Mouse (Mus musculus): ENCODE results near the gene Prrg1. TPM values are rescaled to one million over a fixed set of nuclear protein-coding genes. Genes with fewer than 3 reads are reported as not detected.

The Prrg1 gene
- not detected in 2 replicates for polyA plus RNA-seq (2012)

DNA sequence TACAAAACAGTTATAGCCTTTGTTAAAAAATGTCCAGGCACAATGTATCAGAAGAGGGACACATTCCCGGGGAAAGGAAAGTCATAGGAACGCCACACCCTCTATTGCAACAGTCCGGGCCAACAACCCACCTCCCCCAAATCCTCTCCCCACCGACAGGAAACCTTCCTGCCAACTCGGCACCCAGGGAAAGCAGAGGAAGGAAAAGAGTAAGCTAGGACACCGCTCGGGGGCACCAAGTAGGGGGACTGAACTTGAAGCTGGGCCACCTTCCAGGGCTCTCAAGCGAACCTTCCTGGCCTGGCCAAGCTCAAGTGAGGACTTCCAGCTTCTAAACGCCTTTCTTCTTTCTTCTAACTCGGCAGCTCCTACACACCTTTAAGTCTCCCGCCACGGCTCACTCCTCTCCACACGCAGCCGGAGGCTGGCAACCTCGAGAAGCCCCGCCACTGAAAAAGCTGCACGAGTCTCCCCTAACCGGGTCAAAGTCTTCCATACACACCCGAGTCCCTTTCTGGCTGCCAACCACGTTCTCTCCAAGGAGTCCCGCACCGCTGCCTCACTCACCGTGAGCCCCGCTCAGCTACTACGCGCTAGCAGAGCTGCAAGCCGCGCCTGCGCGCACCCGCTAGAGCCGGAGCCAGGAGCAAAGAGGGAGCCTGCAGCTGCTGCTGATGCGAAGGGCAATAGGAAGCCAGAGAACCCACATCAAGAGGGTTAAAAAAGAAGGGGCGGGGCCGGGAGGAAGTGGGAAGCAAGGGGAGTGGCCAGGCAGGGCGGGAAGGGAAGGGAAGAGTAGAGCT, at the start of gene Prrg1:
Gene Prrg1, minus strand, starts transcription at position 695 of the 803 bp plus-strand sequence.
- TF ChIP-seq GATA1 (IDR thresholded peaks at IDR 0.05; ENCODE audit: low read length), result no peak

DNA sequence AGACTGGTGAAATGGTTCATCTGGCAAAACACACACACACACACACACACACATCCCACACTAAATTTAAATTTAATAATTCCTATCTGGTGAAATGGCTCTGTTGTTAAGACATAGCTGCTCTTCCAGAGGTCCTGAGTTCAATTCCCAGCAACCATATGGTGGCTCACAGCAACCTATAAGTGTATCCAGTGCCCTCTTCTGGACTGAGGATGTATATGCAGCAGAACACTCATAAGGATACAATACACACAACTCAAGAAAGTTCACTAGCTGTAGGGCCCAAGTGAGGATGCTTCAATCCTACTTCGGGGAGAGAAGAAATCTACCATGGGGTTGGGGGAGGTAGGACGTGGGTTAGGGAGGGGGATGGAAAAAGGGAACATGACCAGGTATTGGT, 22.1 kb upstream of the Prrg1 start:
- TF ChIP-seq GATA1 (IDR thresholded peaks at IDR 0.05; ENCODE audit: low read length), result no peak

DNA sequence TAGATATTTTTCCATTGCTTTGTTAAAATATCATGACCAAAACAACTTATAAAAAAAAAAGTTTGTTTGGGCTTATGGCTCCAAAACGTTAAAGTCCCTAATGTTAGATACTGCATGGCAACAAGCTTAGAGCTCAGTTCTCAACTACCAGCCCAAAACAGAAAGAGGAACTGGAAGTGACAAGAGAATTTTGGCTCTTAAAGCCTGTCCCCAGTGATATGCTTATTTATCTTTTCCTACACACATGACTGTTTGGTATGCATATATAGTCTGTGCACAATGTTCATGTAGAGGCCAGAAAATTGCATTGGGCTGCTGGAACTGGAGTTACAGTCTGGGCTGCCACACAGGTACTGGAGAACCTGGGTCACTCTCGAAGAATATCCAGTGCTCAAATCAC, 9.4 kb upstream of the Prrg1 start:
- TF ChIP-seq GATA1 (IDR thresholded peaks at IDR 0.05; ENCODE audit: low read length), result no peak

DNA sequence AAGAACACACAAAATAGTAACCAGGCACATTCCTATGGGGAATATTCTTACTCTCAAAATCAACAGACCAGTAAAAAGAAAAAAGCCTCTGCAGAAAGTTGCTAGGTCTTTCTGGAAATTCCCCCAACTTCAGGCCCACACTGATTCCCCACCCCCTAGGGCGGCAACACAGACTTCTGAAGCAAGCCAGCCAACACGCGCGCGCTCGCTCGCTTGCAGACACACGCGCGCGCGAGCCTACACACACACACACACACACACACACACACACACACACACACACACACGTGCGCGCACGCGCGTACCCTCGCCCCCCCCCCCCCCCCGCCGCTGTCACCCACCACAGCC, 868 bp downstream of the Prrg1 start:
- no peak for TF ChIP-seq GATA1 (IDR thresholded peaks at IDR 0.05; ENCODE audit: low read length)

DNA sequence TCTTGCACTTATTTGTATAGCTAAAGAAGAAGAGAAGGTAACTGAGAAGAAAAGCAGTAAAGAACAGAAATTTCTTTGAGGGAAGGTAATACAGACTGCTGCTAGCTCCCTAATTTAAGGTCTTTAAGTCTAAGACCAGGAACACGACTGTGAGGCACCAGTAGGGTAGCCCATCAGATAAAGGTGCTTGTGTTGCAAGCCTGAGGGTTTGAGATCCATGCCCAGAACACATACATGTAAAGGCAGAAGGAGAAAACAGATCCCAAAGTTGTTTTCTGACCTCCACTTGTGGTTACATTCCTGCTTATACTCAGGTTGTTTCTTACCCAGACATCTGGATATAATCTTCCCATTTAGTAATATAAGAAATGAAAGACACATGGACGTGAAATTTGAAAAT, 20.2 kb downstream of the Prrg1 start:
- no peak for TF ChIP-seq GATA1 (IDR thresholded peaks at IDR 0.05; ENCODE audit: low read length)

DNA sequence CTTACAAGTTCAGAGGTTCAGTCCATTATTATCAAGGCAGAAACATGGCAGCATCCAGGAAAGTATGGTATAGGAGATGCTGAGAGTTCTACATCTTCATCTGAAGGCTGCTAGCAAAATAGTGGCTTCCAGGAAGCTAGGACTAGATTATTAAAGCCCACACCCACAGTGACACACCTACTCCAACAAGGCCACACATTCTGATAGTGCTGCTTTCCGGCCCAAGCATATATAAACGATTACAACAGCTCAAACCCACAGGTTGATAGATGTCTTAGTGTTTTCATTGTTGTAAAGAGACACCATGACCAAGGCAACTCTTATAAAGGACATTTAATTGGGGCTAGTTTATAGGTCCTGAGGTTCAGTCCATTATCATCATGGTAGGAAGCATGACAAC, 30.3 kb downstream of the Prrg1 start:
- no peak for TF ChIP-seq GATA1 (IDR thresholded peaks at IDR 0.05; ENCODE audit: low read length)

DNA sequence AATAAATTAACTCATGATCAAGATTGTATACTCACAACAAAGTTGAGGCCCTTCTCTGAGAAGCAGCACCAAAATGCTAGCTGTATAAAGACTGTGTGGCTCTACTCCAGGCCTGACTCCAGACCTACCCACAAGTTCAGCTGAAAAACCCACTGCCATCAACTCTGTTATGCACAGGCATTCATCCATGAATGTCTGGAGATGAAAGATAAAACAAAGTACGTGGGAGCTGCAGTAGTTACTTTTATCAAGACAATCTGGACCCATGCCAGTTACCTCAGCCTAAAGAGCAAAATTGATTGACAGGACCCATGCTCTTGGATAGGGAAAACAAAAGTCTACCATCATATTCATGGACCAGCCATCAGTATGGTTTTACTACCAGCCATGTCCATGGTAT, 31.0 kb downstream of the Prrg1 start:
- TF ChIP-seq GATA1 (IDR thresholded peaks at IDR 0.05; ENCODE audit: low read length), result no peak

DNA sequence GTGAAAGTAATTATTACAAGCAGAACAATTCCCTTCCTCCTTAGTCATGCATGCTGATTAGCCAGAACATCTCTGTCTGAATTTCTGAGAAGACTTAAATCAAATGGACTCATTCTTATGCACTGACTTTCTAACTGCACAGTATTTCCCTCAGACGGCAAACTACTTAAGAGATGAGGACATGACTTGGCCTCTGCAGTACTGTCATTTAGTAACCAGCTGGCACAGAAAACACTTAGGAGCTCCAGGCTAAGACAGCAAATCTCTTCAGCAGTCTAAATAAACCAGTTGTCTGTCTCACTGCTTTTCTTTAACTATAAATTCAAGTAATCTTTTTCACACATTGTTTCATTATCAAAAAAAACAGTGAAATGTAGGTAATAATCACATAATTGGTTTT, 36.0 kb downstream of the Prrg1 start:
- no peak for TF ChIP-seq GATA1 (IDR thresholded peaks at IDR 0.05; ENCODE audit: low read length)

DNA sequence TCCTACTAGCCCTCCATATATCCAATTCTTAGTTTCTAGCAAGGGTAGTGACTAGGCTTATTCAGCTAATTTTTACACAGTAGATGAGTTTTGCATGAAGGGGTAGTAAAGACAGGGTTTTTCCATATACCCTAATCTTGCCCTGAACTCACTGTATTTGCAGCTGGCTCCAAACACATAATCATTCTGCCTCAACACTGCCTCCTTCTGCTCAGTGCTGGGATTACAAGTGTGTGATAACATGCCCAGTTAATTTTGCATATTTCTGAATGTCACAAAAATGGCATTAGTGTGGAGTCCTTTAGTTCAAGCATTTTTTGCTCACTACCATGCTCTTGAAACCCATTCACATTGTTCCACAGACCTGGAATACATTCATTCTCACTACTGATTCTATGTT, 44.0 kb downstream of the Prrg1 start:
- TF ChIP-seq GATA1 (IDR thresholded peaks at IDR 0.05; ENCODE audit: low read length), result no peak

DNA sequence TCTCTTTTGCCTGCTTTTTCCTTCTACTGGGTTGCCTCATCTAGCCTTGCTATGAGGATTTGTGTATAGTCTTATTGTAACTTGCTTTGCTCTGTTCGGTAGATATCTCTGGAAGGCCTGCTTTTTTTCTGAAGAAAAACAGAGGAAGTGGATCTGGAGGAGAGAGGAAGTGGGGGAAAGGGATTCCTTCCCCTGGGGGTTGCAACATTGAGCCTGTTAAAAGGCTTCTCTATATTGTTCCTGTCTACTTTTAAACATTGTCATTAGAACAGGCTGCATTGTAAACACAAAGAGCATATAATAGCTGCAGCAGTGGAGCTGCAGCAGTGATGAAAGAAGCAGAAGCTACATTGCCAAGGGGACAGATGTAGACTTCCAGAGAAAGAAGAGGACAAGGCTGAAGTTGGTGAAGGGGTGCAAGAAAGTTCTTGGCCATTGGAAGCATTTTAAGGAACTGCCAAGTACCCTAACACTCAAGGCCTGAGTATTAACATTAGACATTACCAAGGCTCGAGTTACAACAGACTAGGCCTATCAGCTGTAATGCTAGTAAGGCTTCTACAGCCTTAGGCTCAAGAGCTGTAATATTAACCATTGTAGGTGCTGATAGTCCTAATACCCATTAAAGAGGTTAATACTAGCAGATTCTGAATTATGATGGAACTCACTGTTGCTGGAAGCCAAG, 44.9 kb downstream of the Prrg1 start:
- no peak for TF ChIP-seq GATA1 (IDR thresholded peaks at IDR 0.05; ENCODE audit: low read length)

DNA sequence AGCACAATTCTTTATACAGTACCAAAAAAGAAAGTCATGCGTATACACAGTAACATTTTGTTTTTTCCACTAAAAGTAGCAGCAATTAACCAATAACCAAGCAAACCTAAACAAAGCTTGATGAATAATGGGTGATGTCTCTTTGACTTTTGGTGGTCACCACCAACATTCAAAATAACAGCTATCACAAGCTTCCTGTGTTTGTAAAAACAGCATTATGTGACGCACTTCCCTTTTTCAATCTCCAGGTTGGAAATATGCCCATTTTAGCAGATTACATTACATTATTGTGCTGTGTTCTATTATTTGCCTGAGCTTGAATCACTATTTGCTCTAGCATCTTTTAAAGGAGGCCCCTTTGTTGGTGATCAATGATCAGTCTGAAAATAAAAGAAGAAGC, 65.4 kb downstream of the Prrg1 start:
- TF ChIP-seq GATA1 (IDR thresholded peaks at IDR 0.05; ENCODE audit: low read length), result no peak

DNA sequence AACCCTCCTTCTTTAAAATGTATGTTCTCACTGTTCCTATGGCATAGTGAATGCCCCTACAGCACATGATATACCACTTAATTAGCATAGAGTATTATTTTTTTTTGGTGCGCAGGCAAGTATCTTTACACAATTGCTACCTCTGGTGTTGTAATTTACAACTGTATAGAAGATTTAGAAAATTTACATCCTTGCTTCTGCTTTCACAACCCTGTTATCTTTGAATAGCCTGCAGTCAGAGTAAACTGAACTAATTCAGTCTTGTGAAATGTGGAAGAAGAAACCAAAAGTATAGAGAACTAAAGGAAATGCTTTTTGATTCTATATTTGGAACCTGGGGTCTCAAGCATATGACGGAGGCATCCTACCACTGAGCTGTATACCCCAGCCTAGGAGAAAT, 100.7 kb downstream of the Prrg1 start:
- no peak for TF ChIP-seq GATA1 (IDR thresholded peaks at IDR 0.05; ENCODE audit: low read length)

DNA sequence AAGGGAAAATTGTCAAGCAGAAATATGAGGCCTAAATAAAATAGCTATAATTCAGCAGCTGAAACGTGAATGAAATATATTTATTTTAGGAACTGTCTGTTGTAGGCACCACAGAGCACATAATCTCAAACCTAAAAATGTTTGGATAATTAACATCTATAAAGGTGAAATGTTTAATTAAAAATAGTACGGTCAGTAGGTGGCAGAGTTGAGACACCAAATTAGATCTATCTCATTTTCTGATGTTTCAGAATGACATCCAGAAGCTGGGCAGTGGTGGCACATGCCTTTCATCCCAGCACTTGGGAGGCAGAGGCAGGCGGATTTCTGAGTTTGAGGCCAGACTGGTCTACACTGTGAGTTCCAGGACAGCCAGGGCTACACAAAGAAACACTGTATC, 104.0 kb downstream of the Prrg1 start:
- TF ChIP-seq GATA1 (IDR thresholded peaks at IDR 0.05; ENCODE audit: low read length), result no peak

DNA sequence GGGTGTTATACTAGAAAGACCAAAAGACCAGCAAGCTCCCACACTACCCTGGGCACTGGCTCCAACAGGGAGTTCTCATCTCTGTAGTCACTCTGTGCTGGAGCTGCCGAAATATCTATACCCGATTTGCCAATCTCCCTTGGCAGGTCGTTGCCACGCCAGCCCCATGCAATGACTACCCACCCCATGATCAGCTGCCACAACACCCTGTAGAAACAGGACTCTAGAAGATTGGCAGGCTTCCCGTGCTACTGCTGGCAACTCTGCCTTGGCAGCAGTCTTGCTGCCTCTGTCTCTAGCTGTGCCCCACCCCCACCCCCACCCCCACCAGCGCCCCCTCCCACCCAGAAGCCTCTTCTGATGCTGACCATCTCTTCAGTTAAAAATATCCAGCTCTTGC, 149.3 kb downstream of the Prrg1 start:
- TF ChIP-seq GATA1 (IDR thresholded peaks at IDR 0.05; ENCODE audit: low read length), result no peak

Other genes with a start within 250 kb of the Prrg1 start
- gene 4930480E11Rik, start 214.3 kb downstream of the Prrg1 start, polyA plus RNA-seq (2012), result not detected in 2 replicates
- not detected in 2 replicates for gene Fam47c, start 153.9 kb upstream of the Prrg1 start, polyA plus RNA-seq (2012)